Mouse (Mus musculus): ENCODE data around the gene Efnb3. TPM values are rescaled to one million over a fixed set of nuclear protein-coding genes. Genes with fewer than 3 reads are reported as not detected.
A peak's percentile ranks its signal among the peaks of the same experiment; 100 is the strongest.

Efnb3 gene
- total RNA-seq, 1 experiment from 2014 or later = not detected

DNA sequence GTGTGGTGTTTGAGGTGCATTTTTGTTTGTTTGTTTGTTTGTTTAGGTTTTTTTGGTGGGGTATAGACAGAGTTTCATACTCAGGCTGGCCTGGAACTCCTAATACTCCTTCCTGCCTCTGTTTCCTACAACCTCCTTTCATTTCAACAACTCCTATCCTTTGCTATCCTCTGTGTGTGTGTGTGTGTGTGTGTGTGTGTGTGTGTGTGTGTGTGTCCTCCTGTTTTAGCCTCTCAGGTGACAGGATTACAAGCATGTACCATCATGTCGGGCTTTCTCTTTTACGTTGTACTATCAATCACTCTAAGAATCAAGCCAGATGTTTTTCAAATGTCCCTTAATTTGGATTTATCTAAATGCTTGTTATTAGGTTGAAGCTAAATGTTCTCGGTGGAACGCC is 33.4 kb downstream of the Efnb3 start:
- ATAC-seq (replicated peaks; ENCODE audit: insufficient number of reproducible peaks, low FRiP score, low TSS enrichment, poor library complexity, severe bottlenecking) = no peak

DNA sequence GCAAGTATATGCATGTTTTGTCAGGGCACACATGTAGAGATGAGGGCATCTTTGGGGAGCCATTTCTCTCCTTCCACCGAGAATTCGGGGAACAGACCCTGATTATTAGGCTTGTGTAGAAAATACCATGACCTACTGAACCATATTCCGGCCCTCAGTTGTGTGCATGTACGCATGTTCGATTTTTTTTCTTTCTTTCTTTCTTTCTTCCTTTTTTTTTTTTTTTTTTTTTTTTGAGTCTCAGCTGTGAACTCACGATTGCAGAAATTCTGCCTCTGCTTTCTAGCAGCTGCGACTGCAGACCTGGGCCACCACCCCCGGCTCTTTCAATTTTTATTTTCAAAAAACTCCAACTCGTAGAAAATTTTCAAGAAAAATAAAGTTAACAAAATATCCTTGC is 34.3 kb downstream of the Efnb3 start:
- ATAC-seq (replicated peaks; ENCODE audit: insufficient number of reproducible peaks, low FRiP score, low TSS enrichment, poor library complexity, severe bottlenecking) = no peak

DNA sequence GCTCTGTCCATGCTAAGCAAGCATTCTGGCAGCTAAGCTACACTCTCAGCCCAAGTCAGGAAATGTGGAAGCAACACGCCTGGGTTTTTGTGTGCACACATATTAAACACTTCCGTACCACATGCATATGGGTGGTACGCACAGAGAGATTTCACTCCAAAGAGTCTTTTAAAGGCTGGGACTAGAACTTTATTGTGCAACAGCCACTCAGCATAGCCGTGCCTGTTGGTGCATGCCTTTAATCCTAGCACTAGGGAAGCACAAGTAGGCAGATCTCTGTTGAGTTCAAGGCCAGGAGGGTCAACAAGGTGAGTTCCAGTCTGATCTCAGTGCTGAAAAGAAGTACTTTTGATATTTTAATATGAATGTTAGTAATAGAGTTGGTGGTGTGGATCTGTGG is 36.4 kb downstream of the Efnb3 start:
- no peak for ATAC-seq (replicated peaks; ENCODE audit: insufficient number of reproducible peaks, low FRiP score, low TSS enrichment, poor library complexity, severe bottlenecking)

DNA sequence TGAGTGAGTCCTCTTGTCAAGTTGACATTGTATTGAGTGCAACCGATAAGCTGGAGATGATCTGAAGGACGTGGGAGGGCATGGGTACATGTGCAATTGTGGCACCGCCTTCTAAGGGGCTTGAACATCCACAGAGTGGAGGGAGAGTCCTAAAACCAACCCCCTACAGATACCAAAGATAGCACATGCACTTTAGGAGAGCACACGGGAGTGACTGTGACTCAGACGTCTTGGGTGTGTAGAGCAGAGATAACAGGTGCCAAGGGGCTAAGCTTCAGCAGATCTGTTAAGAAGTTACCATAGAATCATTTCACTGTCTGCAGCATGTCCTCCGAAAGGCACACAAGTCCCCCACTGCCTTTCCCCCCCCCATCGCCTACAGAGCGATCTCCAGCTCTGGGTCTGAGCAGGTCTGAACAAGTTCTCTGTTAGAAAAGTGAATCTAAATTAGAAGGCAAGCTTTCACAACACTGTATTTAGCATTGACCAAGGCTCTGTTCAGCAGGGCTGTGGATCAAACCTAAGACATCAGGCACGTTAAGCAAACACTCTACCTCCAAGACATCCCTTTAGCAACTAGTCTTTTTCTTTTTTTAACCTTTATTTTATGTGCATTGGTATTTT is 38.4 kb downstream of the Efnb3 start:
- ATAC-seq (replicated peaks; ENCODE audit: insufficient number of reproducible peaks, low FRiP score, low TSS enrichment, poor library complexity, severe bottlenecking) = no peak

DNA sequence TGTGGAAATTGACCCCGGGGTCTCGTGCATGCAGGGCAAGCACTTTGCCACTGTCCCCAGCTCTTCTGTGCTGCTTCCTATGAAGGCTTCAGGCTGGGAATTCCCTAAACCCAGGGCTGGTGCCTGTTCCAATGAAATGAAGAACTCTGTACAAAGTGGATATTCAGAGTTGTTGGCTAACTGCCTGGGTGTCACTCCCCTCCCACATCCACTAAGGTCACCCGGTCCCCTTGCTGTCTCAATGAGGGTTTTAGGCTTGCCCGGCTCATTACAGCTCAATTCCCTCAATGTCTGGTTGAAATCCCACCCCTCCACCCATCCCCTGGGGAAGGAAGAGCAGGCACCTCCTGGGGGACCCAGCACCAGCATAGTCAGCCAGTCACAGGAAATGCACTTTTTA is 40.0 kb downstream of the Efnb3 start:
- no peak for ATAC-seq (replicated peaks; ENCODE audit: insufficient number of reproducible peaks, low FRiP score, low TSS enrichment, poor library complexity, severe bottlenecking)

DNA sequence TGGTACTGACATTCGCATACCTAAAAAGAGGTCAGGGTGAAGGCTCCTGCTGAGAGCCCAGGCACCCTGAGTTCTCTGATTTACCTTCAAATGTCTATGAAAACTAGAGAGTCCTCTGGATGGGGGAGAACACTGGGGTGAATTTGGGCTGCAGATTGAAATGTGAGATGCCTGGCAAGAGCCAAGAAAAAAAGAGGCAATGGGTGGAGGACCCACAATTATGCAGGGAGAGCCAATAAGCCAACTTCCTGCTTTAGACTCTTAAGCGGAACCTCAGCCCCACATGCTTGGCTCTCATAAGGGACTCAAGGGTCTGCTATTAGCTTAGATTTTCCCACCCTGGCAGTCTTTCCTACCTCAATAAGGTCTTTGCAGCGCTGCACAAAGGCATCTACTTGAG is 43.3 kb downstream of the Efnb3 start:
- 0 out of 2 replicates have a peak, but pooled peaks have one; percentile 38 for ATAC-seq (replicated peaks; ENCODE audit: insufficient number of reproducible peaks, low FRiP score, low TSS enrichment, poor library complexity, severe bottlenecking)

DNA sequence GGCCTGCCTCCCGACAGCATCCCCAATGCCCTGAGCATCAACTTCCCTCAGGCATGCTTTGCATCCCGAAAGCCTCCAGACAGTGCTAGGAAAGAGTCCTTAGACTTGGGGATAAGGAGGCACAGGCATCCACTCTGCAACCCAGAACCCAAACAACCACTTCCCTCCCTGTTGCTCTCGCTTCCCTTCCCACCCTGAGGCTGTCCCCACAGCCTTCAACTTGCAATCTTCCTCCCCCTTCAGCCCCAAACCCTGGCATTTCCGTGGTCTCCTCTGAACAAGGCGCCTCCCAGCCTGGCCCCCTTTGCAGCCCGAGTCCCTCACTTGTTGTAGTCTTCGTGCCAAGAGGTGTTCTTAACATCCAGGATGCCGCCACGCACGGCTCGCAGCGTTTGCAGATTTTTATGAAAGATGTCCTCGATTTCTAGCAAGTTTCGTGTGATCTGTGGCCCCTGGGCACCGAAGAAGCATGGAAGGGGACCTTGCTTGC is 43.8 kb downstream of the Efnb3 start:
- peak; percentile 13; the same call in 1 of the 2 replicates for ATAC-seq (replicated peaks; ENCODE audit: insufficient number of reproducible peaks, low FRiP score, low TSS enrichment, poor library complexity, severe bottlenecking)

DNA sequence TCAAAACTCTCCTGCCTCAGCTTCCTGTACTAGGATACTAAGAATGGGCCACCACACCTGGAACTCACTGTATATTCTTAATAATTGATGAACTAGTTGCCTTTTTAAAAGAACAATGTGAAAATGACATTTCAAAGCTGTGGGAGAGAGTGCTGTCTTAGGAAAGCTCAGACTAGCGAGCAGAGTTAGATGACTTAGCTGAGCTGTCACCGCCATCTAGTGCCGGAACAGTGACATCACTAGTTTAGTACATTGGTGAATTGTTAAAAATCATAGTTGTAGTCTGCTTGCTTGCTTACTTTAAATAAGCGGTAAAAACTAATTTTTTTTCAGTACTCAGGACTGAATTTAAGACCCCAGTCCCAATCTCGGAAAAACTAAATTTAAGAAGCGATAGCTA is 46.2 kb downstream of the Efnb3 start:
- ATAC-seq (replicated peaks; ENCODE audit: insufficient number of reproducible peaks, low FRiP score, low TSS enrichment, poor library complexity, severe bottlenecking) = 0 out of 2 replicates have a peak, but pooled peaks have one; percentile 41

DNA sequence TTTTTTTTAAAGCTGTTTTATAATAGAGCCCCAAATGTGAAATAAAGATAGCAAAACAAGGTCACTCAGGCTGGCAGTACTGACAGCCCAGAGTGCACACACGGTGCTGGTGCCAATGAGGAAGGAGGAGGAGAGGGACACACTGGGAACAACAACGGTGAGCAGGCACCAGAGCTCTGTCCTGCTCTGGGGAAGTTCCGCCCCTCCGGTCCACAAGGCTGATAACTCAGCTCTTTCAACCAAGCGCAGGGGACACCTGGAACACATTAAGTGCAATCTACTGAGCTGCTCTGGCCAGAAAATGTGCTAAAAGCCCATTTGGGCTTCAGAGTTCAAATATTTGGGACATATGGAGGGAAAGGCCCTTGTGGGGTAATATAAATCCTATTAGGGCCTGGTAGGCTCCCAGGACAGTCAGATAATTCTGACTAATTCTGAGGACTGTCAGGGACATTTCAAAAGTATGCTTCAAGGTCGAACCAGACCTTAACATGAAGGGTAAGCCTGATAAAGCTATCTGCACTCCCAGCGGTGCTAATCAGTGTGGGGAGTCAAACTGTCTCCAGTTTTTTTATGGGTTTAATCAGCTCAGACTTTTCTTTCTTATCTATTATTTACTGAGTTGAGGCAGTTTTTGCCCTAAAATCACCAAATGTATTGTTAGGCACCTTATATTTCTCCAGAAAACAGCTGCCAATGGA is 49.1 kb downstream of the Efnb3 start:
- ATAC-seq (replicated peaks; ENCODE audit: insufficient number of reproducible peaks, low FRiP score, low TSS enrichment, poor library complexity, severe bottlenecking) = no peak

Other genes with a start within 250 kb of the Efnb3 start
- gene Cntrob, start 236.4 kb downstream of the Efnb3 start, total RNA-seq (2017) = 5.8 to 26.8 TPM (median 19.1 TPM) in 3 replicates
- 54.4 to 91.3 TPM (median 61.3 TPM) in 3 replicates for gene Trappc1, start 236.2 kb downstream of the Efnb3 start, total RNA-seq (2017)
- gene Kcnab3, start 233.9 kb downstream of the Efnb3 start, total RNA-seq (2017) = 2.0 to 2.3 TPM in 2 of 3 replicates, not detected in the other
- 1.3 to 3.6 TPM (median 1.5 TPM) in 3 replicates for gene Rnf227, start 219.7 kb downstream of the Efnb3 start, total RNA-seq (2017)
- 76.7 to 192 TPM (median 86.2 TPM) in 3 replicates for gene Chd3, start 190.8 kb downstream of the Efnb3 start, total RNA-seq (2017)
- 51.4 to 93.3 TPM (median 54.6 TPM) in 3 replicates for gene Naa38, start 164.7 kb downstream of the Efnb3 start, total RNA-seq (2017)
- gene Cyb5d1, start 164.6 kb downstream of the Efnb3 start, total RNA-seq (2017) = 19.2 to 55.3 TPM (median 20.9 TPM) in 3 replicates
- 3.1 to 3.8 TPM in 2 of 3 replicates, not detected in the other for gene Tmem88, start 162.0 kb downstream of the Efnb3 start, total RNA-seq (2017)
- 14.3 to 27.5 TPM (median 16.8 TPM) in 3 replicates for gene Kdm6b, start 146.5 kb downstream of the Efnb3 start, total RNA-seq (2017)
- 1.4 to 6.4 TPM (median 4.7 TPM) in 3 replicates for gene Dnah2, start 11.1 kb downstream of the Efnb3 start, total RNA-seq (2017)
- gene Wrap53, start 20.1 kb upstream of the Efnb3 start, total RNA-seq (2017) = 2.8 to 9.4 TPM (median 3.8 TPM) in 3 replicates
- 11.9 to 26.9 TPM (median 24.5 TPM) in 3 replicates for gene Trp53, start 20.2 kb upstream of the Efnb3 start, total RNA-seq (2017)
- gene Atp1b2, start 45.7 kb upstream of the Efnb3 start, total RNA-seq (2017) = not detected in 3 replicates
- not detected in 3 replicates for gene Shbg, start 57.7 kb upstream of the Efnb3 start, total RNA-seq (2017)
- 0.67 TPM in 1 of 3 replicates, not detected in the others for gene Sat2, start 61.8 kb upstream of the Efnb3 start, total RNA-seq (2017)
- 64.6 to 83.5 TPM (median 67.9 TPM) in 3 replicates for gene Fxr2, start 72.8 kb upstream of the Efnb3 start, total RNA-seq (2017)
- 4.1 to 8.2 TPM in 2 of 3 replicates, not detected in the other for gene Sox15, start 95.1 kb upstream of the Efnb3 start, total RNA-seq (2017)
- 32.9 to 56.3 TPM (median 49.2 TPM) in 3 replicates for gene Mpdu1, start 102.4 kb upstream of the Efnb3 start, total RNA-seq (2017)
- gene Cd68, start 105.9 kb upstream of the Efnb3 start, total RNA-seq (2017) = 203 to 221 TPM (median 207 TPM) in 3 replicates
- gene Eif4a1, start 112.2 kb upstream of the Efnb3 start, total RNA-seq (2017) = 597 to 694 TPM (median 633 TPM) in 3 replicates
- gene Senp3, start 121.9 kb upstream of the Efnb3 start, total RNA-seq (2017) = 67.5 to 144 TPM (median 118 TPM) in 3 replicates
- 40.3 to 90.5 TPM (median 78.8 TPM) in 3 replicates for gene Tnfsf13, start 125.6 kb upstream of the Efnb3 start, total RNA-seq (2017)
- 2.5 to 23.1 TPM (median 10.7 TPM) in 3 replicates for gene Tnfsf12, start 135.6 kb upstream of the Efnb3 start, total RNA-seq (2017)
- gene Tnfsfm13, start 135.9 kb upstream of the Efnb3 start, total RNA-seq (2017) = 23.9 to 50.5 TPM (median 24.3 TPM) in 3 replicates
- gene Polr2a, start 198.4 kb upstream of the Efnb3 start, total RNA-seq (2017) = 21.5 to 120 TPM (median 48.7 TPM) in 3 replicates
- gene Slc35g3, start 201.8 kb upstream of the Efnb3 start, total RNA-seq (2017) = not detected in 3 replicates
- gene Zbtb4, start 205.7 kb upstream of the Efnb3 start, total RNA-seq (2017) = 6.6 to 23.7 TPM (median 7.7 TPM) in 3 replicates
- gene Chrnb1, start 235.7 kb upstream of the Efnb3 start, total RNA-seq (2017) = 2.3 to 5.8 TPM (median 2.7 TPM) in 3 replicates
- gene Fgf11, start 241.7 kb upstream of the Efnb3 start, total RNA-seq (2017) = 0.64 TPM in 1 of 3 replicates, not detected in the others
- not detected in 3 replicates for gene Tmem102, start 245.4 kb upstream of the Efnb3 start, total RNA-seq (2017)

Measured in monocyte, adult 5-6 weeks (primary cell).